Mouse (Mus musculus) adrenal gland, postnatal 14 days (tissue): Measurements from ENCODE around the gene Pcsk4. TPM values are rescaled to one million over a fixed set of nuclear protein-coding genes. Genes with fewer than 3 reads are reported as not detected.

ENCODE experiments used
- DNase-seq: peaks from one replicate; pipeline ENCODE4 v3.0.0; 2021; ENCODE audit warnings: mixed read lengths
- total RNA-seq: library from RNA; stranded (reverse); gene quantifications from 2 replicates; pipeline ENCODE4 v1.2.3, GENCODE M21; 2021

The Pcsk4 gene
- total RNA-seq, 1 experiment from 2014 or later = 3.9 TPM

- peak; percentile 79 for DNase-seq
Observed at GRCm38 (mm10) chr10:80298571-80299281, 30.6 kb downstream of the Pcsk4 start.

GRCm38 (mm10) chr10:80297526-80298133, 31.7 kb downstream of the Pcsk4 start:
- DNase-seq = no peak

- DNase-seq = no peak
Observed at GRCm38 (mm10) chr10:80296824-80297223, 32.5 kb downstream of the Pcsk4 start.

GRCm38 (mm10) chr10:80295618-80296425, 33.5 kb downstream of the Pcsk4 start, which contains the start of gene Apc2:
Apc2 (plus strand) TSS chr10:80295977.
- peak; percentile 79 for DNase-seq

- no peak for DNase-seq
Observed at GRCm38 (mm10) chr10:80294788-80295303, 34.5 kb downstream of the Pcsk4 start.

GRCm38 (mm10) chr10:80294311-80294710, 35.0 kb downstream of the Pcsk4 start:
- DNase-seq = no peak

GRCm38 (mm10) chr10:80293325-80293724, 36.0 kb downstream of the Pcsk4 start:
- no peak for DNase-seq

DNA sequence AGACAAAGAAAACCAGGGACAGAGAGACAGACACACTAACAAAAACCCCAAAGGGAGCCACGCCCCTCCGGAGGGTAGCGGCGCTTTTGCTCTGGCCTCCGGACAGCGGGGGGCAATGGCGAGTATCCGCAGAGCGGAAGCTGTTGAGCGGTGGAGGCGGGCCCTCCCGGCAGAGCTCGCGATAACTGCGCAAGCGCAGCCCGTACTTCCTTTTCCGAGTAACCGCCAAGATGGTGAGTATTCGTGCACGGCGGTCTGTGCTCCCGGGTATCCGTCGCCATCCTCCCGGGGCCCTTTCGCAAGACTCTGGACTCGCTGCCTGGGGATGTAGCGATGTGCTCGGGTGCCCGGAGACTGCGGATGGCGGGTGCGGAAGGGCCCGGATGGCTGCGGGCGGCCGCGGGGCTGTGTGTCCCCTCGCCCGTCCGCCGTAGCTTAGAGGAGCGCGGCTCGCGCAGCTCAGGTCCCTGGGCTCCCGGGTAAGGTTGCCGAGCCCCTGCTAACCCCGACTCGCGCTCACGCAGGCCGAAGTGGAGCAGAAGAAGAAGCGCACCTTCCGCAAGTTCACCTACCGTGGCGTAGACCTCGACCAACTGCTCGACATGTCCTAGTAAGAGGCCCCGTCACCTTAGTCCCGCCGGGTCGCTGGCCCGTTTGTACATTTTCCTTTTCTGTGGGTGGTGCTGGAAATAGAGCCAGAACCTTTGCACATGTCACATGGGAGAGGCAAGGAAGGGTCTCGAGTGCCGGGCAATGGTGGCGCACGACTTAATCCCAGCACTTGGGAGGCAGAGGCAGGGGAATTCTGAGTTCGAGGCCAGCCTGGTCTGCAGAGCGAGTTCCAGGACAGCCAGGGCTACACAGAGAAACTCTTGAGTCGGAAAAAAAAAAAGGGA, 36.8 kb downstream of the Pcsk4 start, which contains the start of gene Rps15:
Gene Rps15 (plus strand): TSS at position 203 of the 896 bp plus-strand sequence.
- DNase-seq = peak; percentile 98

DNA sequence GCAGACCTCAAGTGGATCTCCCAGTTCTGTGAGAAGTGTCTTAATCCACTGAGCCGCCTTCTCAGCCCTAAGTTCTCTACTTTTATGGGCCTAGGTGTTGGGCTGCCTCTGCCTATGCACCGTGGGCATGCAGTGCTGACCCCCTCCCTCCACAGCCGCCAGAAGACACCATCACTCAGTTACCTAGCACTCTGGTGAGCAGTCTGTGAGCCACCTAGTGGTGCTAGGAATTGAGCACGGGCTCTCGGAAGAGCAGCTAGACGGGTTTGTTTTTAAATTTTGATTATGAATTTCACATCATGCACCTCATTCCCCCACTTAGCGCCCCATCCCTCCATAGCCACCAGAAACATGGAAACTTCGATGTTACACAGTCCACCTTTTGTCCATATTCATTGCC, 40.6 kb downstream of the Pcsk4 start:
- no peak for DNase-seq

DNA sequence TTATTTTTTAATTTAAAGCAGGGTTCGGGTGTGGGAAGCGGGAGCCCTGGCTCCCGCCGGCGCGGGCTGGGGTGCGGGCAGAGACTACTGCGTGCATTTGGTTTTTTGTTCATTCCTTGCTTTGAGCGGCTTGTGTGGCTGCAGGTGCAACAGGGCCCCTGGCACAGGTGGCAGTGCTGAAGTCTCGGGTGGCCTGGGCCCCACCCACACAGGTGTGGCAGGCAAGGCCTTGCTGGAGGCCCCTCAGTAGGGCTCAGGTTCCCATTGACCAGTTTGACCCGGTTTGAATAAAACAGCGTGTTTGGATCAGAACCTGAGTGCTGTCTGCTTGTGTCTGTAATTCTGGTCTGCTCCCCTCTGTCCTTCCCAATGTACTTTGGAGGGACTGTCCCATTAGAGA, 41.2 kb downstream of the Pcsk4 start:
- no peak for DNase-seq

DNA sequence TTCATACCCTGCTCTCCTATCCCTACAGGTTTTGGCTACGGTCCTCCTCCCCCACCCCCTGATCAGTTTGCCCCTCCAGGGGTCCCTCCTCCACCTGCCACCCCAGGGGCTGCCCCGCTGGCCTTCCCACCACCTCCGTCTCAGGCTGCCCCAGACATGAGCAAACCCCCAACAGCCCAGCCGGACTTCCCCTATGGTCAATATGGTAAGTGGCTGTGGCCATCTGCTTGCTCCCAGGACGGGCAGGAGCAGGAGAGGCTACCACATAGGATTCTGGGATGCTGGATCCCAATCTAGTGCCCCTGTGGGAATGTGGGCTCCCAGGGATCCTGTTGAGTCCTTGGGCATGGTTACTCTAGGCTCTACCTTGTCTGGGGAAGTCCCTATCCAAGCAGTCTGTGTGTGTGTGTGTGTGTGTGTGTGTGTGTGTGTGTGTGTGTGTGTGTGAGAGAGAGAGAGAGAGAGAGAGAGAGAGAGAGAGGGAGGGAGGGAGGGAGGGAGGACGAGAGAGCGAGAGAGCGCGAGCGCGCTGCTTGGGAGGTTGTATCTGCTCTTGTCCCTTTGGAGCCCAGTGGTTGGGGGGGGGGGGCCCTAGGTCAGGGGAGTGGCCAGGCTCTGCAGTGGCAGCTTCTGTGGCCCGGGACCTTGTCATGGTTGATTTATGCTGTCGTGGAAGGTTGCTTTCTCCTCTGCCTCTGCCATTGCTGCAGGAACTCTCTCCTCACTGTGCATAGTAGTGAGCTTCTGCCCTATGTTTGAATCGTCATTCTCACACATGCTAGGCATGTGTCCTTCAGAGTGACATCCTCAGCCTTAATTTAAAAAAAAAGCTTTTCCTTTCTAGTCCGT, 43.9 kb downstream of the Pcsk4 start:
- DNase-seq = peak; percentile 84

GRCm38 (mm10) chr10:80282481-80283441, 46.5 kb downstream of the Pcsk4 start:
- peak; percentile 18 for DNase-seq

DNA sequence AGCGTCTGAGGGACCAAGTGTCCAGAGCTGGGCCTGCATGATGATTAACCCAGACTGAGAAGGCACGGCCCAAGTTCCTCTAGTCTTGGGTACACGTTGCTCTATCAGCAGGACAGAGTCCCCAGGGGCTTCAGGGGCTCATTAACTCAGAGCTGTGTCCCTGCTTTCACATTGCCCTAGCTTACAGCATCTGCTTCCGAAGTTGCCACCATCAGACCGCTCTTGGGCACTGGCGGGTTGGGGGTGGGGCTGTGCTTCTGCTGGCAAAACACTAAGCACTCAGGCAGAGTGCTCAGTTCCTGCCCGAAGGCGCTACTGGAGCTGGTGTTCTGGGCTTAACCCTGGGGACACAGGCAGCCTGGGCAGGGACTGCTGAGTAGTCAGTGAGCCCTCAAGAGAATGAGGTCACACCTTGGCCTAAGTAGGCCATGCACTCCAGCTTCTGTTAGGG, 47.4 kb downstream of the Pcsk4 start:
- peak; percentile 86 for DNase-seq

DNA sequence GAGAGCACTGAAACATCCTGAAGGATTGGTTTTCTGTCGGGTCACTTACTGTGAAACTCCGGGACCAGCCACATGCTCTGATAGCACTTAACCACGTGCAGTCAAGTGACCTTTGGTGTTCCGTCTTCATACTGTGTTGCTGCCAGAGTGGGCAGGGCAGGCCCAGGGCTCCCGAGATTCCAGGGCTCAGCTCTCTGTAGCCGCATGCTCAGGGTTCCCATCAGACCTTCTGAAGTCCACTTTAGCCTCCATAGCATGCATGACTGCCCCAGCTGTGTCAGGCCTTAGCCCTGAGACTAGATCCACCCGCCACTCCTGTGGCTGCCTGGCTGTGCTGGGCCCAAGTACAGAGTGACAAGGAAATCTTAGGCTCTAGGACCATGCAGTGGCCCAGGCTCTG, 48.0 kb downstream of the Pcsk4 start:
- DNase-seq = peak; percentile 83

DNA sequence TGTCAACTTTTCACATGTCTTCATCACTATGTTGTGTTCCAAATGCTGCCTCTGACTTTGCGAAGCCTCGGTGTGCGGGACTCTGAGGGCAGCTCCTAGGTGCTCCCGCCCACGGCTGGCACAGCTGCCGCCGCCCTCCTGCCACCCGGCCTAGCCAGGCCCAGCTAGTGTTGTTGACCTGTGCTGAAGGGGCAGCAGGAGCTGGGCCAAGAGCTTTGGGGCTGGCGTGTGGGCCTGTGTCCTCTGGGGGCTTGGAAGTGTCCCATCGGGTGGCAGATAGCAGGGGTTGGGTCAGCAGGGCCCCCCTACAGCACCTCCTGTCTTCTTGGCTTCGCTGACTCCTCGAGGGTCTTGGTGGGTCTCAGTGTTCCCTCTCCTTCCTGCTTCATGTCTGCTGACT, 50.0 kb downstream of the Pcsk4 start:
- DNase-seq = no peak

DNA sequence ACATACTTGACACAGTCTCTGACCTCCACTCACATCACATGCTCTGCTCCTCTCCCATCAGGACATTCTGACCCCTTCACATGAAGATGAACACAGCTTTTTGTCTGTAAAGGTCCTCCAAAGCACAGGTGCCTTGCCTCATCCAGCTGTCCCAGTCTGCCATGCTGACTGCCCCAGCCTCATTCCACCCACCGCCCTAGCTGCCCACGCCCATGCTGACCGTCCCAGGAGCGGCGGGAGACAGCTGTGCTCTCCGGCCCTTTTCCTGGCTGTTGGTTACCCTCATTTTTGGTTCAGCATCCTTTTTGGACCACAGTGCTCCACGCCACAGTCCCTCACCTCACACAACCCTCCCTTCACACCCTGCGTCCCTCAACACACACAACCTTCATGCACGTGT, 50.9 kb downstream of the Pcsk4 start:
- DNase-seq = no peak

DNA sequence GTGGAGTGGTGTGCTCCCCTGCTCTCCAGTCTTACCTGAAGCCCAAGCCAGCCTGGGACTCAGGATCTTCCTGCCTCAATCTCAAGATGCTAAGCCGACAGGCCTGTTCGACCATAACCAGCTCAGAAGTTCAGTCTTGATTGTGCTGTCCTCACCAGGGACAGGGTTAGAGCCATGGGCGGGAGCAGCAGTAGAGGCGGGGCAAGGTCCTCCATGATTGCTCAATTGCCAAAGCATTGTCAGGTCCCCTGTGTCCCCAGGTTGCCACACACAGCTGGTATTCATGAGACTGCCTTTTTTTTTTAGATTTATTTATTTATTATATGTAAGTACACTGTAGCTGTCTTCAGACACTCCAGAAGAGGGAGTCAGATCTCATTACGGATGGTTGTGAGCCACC, 53.1 kb downstream of the Pcsk4 start:
- DNase-seq = no peak

DNA sequence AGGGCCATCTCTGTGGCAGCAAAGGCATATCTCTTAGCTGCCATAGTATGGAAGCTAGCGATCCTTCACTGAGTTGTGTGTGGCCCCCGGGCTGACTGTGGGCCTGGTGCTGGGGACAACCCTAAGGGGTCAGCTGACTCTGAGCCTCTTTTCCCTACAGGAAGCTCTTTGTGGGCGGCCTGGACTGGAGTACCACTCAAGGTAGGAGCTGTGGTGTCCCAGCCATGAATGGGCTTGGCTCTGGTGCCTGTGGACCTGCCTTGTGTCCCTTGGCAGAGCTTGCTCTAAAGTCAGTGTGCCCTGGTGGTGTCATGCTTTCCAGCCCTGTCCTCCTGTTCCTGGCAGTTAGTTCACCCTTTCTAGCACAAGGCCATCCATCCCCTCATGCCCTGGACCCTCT, 55.5 kb downstream of the Pcsk4 start:
- no peak for DNase-seq

DNA sequence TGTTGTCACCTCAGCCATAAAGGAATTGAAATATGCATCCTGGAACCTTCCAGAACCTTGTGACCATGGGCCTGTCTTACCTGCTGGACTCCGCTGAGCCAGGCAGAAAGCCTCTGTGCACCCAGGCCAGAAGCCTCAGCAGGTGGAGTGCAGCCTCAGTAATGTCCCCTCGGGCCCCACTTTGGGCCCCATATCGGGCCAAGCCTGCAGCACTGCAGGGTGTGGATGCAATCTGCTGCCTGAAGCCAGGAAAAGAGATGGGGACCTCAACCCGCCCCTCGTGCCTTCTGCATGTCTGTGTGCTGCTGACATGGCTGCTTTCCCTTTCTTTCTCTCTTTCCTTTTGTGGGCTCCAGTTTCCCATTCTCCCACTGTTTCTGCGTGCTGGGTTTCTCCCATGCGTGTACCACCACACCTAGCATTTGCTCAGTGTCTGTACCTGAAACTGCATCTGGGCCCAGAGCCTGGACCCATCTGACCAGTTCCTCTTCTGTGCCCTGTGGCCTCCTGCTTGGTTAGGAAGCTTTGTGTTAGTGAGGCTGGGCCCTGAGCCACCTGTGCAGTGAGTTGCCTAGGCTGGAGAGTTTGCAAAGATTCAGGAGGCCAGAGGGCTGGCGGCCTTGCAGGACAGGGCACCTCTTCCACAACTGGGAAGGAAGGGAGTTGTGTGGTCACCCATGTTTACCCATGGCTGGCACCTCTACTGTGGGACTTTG, 57.3 kb downstream of the Pcsk4 start:
- DNase-seq = no peak
